Mouse (Mus musculus) lung, adult 2 months (tissue): Measurements from ENCODE around the gene Pdyn.

Experiments used
- CTCF ChIP-seq: fragments of 200-500 bp; IDR thresholded peaks from 2 replicates; pipeline ENCODE4 v1.5.1; 2011; ENCODE audit warnings: mild to moderate bottlenecking, low read length, control low read depth; ENCODE audit not compliant: insufficient read depth
- POLR2A ChIP-seq: fragments of 200-500 bp; IDR thresholded peaks from 2 replicates; pipeline ENCODE4 v1.6.1; 2011; ENCODE audit warnings: low read depth, mild to moderate bottlenecking, control low read depth, low read length, borderline replicate concordance; ENCODE audit errors: extremely low read depth

DNA sequence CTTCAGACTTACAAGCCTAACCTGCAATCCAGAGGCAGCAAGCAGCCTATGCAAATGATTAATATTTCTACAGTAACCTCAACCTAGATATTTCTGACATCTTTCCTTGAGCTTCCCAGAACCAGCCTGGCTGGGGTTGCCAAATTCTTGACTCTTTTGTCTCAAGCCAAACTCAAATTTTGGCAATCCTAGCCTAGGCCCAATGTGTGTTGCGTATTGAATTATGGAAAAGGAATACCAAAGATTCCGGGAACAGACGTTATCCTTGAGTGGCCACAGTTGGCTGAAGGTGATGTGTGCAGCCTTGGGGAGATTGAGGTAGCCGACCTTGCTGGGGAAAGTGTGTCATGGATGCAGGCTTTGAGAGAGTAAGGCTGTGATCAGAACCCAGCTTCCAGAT lies 40.8 kb downstream of the Pdyn start:
- TF ChIP-seq POLR2A, result no peak
- no peak for TF ChIP-seq CTCF
